Mouse (Mus musculus) heart, postnatal 0 days (tissue): Measurements from ENCODE around the gene Flt3l.

ENCODE experiments used
- CTCF ChIP-seq: IDR thresholded peaks from 2 replicates; pipeline ENCODE4 v1.5.1; 2016; ENCODE audit warnings: antibody characterized with exemption, control low read depth, low read depth
- EP300 ChIP-seq: IDR thresholded peaks from 2 replicates; pipeline ENCODE4 v1.6.1; 2016; ENCODE audit warnings: antibody characterized with exemption, low read depth

GRCm38 (mm10) chr7:45098541-45099240, 37.5 kb downstream of the Flt3l start:
- TF ChIP-seq CTCF (0 out of 2 replicates have a peak, but pooled peaks have one; percentile 12), EP300 (no peak)
